Mouse (Mus musculus) gastrocnemius, postnatal 4 days (tissue): ENCODE measurements at regions not wholly inside any gene's neighbourhood (a gene's known extent, or its start where the extent isn't known, plus 50 kb on each side); places are given as distances from the start of the nearest gene placed in this dataset.
"Not testable (repeated sequence)": the region's sequence is repeated elsewhere in the genome, so short reads cannot be mapped to it uniquely, and the experiment has no call there.

Source experiments
- DNase-seq, 2 experiments: peaks; one replicate each; pipeline ENCODE4 v3.0.0; 2021 to 2022; ENCODE audit warnings: low spot score in 2 of 2, mixed read lengths in 2 of 2

GRCm38 (mm10) chr8:116053483-116053882, 345.9 kb upstream of the Maf start:
- DNase-seq = no peak

GRCm38 (mm10) chr8:116053043-116053442, 345.4 kb upstream of the Maf start:
- no peak for DNase-seq

GRCm38 (mm10) chr8:116048480-116048879, 340.9 kb upstream of the Maf start:
- no peak for DNase-seq

GRCm38 (mm10) chr8:116046859-116047258, 339.3 kb upstream of the Maf start:
- no peak for DNase-seq

GRCm38 (mm10) chr8:116045526-116045925, 337.9 kb upstream of the Maf start:
- DNase-seq = no peak

GRCm38 (mm10) chr8:116043381-116043780, 335.8 kb upstream of the Maf start:
- DNase-seq = no peak

- no peak for DNase-seq
These were observed 323.4 kb upstream of the Maf start for GRCm38 (mm10) chr8:116030966-116031365.

GRCm38 (mm10) chr8:116025321-116025720, 317.7 kb upstream of the Maf start:
- DNase-seq = no peak

GRCm38 (mm10) chr8:116024811-116025210, 317.2 kb upstream of the Maf start:
- no peak for DNase-seq

- DNase-seq = no peak
These were observed 314.1 kb upstream of the Maf start for GRCm38 (mm10) chr8:116021691-116022090.

- no peak for DNase-seq
These were observed 287.7 kb upstream of the Maf start for GRCm38 (mm10) chr8:115995320-115995719.

GRCm38 (mm10) chr8:115991989-115992388, 284.4 kb upstream of the Maf start:
- DNase-seq = no peak

GRCm38 (mm10) chr8:115983397-115983796, 275.8 kb upstream of the Maf start:
- peak in 1 of 2 experiments; percentile 13 for DNase-seq

GRCm38 (mm10) chr8:115982326-115982725, 274.7 kb upstream of the Maf start:
- no peak for DNase-seq

- no peak for DNase-seq
These were observed 273.8 kb upstream of the Maf start for GRCm38 (mm10) chr8:115981426-115981825.

- no peak for DNase-seq
These were observed 273.0 kb upstream of the Maf start for GRCm38 (mm10) chr8:115980616-115981015.

- DNase-seq = no peak
These were observed 269.6 kb upstream of the Maf start for GRCm38 (mm10) chr8:115977152-115977551.

GRCm38 (mm10) chr8:115974706-115975105, 267.1 kb upstream of the Maf start:
- DNase-seq = no peak

GRCm38 (mm10) chr8:115971351-115971750, 263.8 kb upstream of the Maf start:
- not testable (repeated sequence) for DNase-seq

GRCm38 (mm10) chr8:115968121-115968520, 260.5 kb upstream of the Maf start:
- no peak for DNase-seq

- no peak for DNase-seq
These were observed 258.4 kb upstream of the Maf start for GRCm38 (mm10) chr8:115965981-115966380.

GRCm38 (mm10) chr8:115955371-115955770, 247.8 kb upstream of the Maf start:
- no peak for DNase-seq

- DNase-seq = no peak
These were observed 246.3 kb upstream of the Maf start for GRCm38 (mm10) chr8:115953783-115954470.
